Mouse (Mus musculus): ENCODE results near the gene Dctn2. TPM values are rescaled to one million over a fixed set of nuclear protein-coding genes. Genes with fewer than 3 reads are reported as not detected.

The Dctn2 gene
- total and polyA plus RNA-seq, 2 experiments = 71.3 to 132 TPM

DNA sequence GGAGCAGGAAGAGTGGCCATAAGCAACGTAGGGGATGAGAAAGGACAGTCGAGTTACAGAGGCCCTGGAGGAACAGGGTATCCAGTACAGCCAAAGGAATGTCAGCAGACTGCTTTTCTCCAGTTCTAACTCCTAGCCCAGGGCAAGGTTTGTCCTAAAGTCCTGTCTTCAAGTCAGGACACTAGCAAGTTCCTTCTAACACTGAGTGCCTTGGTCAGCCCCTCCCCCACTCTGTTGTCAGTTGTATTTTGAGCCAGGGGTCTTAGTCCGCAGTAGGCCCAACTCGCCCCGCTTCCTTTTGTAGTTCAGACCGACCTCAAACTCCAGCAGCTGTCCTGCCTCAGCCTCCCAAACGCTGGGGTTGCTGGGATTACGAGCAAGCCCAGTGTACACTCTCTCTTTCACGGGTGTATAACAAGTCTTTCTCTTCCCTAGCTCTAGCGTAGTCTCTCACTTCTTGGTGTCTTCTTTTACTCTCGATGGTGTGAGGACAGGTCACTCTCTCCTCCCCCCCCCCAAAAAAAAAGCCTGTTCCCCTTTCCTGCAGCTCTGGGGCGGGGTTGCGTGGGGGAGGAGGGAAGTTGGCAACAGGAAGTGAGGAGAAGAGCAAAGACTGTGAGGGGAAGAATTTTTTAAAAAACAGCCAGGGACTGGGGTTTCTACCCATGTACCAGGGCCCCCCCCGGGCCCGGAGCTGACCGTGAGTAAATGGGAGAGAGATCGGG, 57.1 kb downstream of the Dctn2 start:
- Histone ChIP-seq H3K27ac (replicated peaks; ENCODE audit: insufficient read depth, low read depth, low read length) (peak overlapping the region; percentile 64), H3K79me2 (ENCODE audit: control insufficient read depth, insufficient read depth, low read length) (0 out of 2 replicates have a peak, but pooled peaks cover 2% of the 10 kb centered on the region), H3K36me3 (ENCODE audit: control insufficient read depth, insufficient read depth, low read length) (no peaks in the 10 kb centered on the region), H3K9ac (ENCODE audit: low read depth, low read length) (peak overlapping the region; percentile 8; the same call in 1 of the 2 replicates), H3K27me3 (ENCODE audit: control insufficient read depth, insufficient read depth, low read length) (peaks cover 14% of the 10 kb centered on the region), H3K4me1 (ENCODE audit: control insufficient read depth, insufficient read depth, low read length) (peaks cover 7% of the 10 kb centered on the region; the same call in 1 of the 2 replicates), H3K4me3 (ENCODE audit: insufficient read depth, low read depth, low read length) (peak overlapping the region; percentile 37)
- DNase-seq (ENCODE audit: extremely low read depth, low read depth, low spot score) = no peak
- TF ChIP-seq CTCF (IDR thresholded peaks at IDR 0.05; ENCODE audit: low read depth, low read length) = no peak
- TF ChIP-seq POLR2A (IDR thresholded peaks at IDR 0.05; ENCODE audit: extremely low read depth, insufficient read depth, low read length) = no peak
- WGBS = 67% methylated on average over 17 of the region's 17 CpGs

DNA sequence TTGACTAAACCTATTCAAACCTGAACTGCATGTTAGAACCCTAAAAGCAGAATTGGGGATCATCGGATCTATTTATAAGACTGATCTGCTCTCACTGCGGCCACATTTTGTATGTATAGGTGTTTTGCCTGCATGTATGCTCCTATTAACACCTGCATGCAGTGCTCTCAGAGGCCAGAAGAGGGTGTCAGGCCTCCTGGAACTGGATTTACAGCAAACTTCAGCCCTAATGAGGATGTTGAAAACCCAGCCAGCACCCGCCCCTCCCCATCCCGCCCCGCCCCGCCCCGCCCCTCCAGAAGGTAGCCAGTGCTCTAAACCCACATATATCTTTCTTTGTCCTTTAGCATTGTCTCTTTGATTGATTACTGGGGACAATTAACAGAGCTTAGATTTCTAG, 58.3 kb downstream of the Dctn2 start:
- Histone ChIP-seq H3K36me3 (ENCODE audit: control insufficient read depth, insufficient read depth, low read length) (no peaks in the 10 kb centered on the region), H3K27me3 (ENCODE audit: control insufficient read depth, insufficient read depth, low read length) (peaks cover 14% of the 10 kb centered on the region), H3K4me1 (ENCODE audit: control insufficient read depth, insufficient read depth, low read length) (peaks cover 7% of the 10 kb centered on the region; the same call in 1 of the 2 replicates), H3K4me3 (ENCODE audit: insufficient read depth, low read depth, low read length) (no peak overlapping the region), H3K27ac (replicated peaks; ENCODE audit: insufficient read depth, low read depth, low read length) (no peak overlapping the region), H3K79me2 (ENCODE audit: control insufficient read depth, insufficient read depth, low read length) (0 out of 2 replicates have a peak, but pooled peaks cover 2% of the 10 kb centered on the region), H3K9ac (ENCODE audit: low read depth, low read length) (no peak overlapping the region)
- peak; percentile 63; the same call in 1 of the 2 replicates for TF ChIP-seq CTCF (IDR thresholded peaks at IDR 0.05; ENCODE audit: low read depth, low read length)
- no peak for TF ChIP-seq POLR2A (IDR thresholded peaks at IDR 0.05; ENCODE audit: extremely low read depth, insufficient read depth, low read length)
- 20% methylated on average over 7 of the region's 7 CpGs for WGBS
- peak; percentile 56 for DNase-seq (ENCODE audit: extremely low read depth, low read depth, low spot score)

DNA sequence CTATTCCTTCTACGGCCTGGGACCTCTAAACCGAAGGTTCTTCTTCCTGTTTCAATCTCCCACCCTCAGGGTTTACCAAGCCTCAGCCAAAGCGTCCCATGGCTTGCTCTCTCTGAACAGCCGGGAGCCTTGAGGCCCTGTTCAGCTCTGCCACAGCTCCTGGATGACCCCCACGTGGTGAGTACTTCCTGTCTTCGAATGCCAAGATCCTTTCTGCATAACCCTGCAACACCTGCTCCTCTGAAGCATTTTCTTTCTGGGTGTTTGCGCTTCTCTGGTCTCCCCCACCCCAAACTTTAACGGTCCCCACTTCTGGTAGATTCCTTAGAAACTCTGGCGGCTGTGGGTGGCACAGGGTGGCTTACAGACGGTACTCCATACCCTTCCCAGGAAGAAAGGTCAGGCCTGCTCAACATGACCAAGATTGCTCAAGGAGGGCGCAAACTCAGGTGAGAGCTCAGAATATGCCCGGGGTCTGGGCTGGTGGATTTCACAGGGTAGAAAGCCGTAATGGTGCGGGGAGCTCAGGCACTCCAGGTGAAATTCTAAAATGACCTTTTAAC, 59.4 kb downstream of the Dctn2 start:
- Histone ChIP-seq H3K9ac (ENCODE audit: low read depth, low read length) (no peak overlapping the region), H3K27me3 (ENCODE audit: control insufficient read depth, insufficient read depth, low read length) (peaks cover 14% of the 10 kb centered on the region), H3K4me1 (ENCODE audit: control insufficient read depth, insufficient read depth, low read length) (peaks cover 7% of the 10 kb centered on the region; the same call in 1 of the 2 replicates), H3K36me3 (ENCODE audit: control insufficient read depth, insufficient read depth, low read length) (no peaks in the 10 kb centered on the region), H3K4me3 (ENCODE audit: insufficient read depth, low read depth, low read length) (no peak overlapping the region), H3K27ac (replicated peaks; ENCODE audit: insufficient read depth, low read depth, low read length) (no peak overlapping the region), H3K79me2 (ENCODE audit: control insufficient read depth, insufficient read depth, low read length) (0 out of 2 replicates have a peak, but pooled peaks cover 2% of the 10 kb centered on the region)
- TF ChIP-seq CTCF (IDR thresholded peaks at IDR 0.05; ENCODE audit: low read depth, low read length) (no peak), POLR2A (IDR thresholded peaks at IDR 0.05; ENCODE audit: extremely low read depth, insufficient read depth, low read length) (no peak)
- DNase-seq (ENCODE audit: extremely low read depth, low read depth, low spot score) = no peak
- WGBS = 58% methylated on average over 14 of the region's 14 CpGs

DNA sequence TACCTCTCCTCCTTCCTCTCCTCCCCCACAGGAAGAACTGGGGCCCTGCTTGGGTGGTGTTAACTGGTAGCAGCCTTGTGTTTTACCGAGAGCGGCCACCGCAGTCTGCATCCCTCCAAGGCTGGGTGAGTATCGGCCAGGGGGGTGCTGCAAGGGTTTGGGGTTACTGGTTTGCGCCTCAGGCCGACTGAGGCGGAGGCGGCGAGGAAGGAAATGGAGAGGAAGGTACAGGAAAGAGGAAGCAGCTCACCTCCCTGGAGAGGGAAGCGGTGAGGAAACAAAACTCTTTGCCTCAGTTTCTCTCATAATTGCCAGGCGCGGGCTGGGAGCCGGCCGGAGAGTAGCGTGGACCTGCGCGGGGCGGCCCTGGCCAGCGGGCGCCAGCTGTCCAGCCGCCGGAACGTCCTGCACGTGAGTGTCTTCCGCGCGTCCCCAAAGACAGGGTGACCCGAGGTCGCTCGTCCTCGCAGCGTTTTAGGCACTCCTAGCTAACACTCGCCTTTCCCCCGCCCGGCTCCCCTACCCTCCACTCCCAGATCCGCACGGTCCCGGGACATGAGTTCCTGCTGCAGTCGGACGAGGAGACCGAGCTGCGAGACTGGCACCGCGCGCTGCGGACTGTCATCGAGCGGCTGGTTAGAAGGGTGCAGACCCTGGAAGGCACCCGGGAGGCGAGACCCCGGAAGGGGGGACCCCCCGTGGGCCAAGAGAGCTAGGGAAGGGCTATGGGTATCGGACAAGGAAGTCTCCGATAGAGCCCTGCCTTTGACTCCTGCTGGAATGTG, 60.0 kb downstream of the Dctn2 start:
- no peak for DNase-seq (ENCODE audit: extremely low read depth, low read depth, low spot score)
- WGBS = 7% methylated on average over 53 of the region's 54 CpGs

DNA sequence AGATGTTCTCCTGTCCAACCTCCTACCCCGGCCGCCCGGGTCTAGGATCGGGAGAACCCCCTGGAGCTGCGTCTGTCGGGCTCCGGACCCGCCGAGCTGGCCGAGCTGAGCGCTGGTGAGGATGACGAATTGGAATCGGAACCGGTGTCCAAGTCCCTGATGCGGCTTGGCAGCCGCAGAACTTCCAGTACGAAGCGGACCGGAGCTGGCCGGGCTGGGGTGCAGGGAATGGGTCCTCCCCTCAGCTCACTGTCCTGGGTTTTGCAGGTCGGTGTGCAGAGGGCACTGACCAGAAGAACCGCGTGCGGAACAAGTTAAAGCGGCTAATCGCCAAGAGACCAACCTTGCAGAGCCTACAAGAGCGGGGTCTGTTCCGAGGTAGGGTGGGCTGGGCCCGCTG, 60.7 kb downstream of the Dctn2 start:
- Histone ChIP-seq H3K9ac (ENCODE audit: low read depth, low read length) (peak overlapping the region; percentile 49; the same call in 1 of the 2 replicates), H3K4me1 (ENCODE audit: control insufficient read depth, insufficient read depth, low read length) (peaks cover 7% of the 10 kb centered on the region; the same call in 1 of the 2 replicates), H3K27ac (replicated peaks; ENCODE audit: insufficient read depth, low read depth, low read length) (no peak overlapping the region), H3K4me3 (ENCODE audit: insufficient read depth, low read depth, low read length) (peak overlapping the region; percentile 50; the same call in 1 of the 2 replicates), H3K79me2 (ENCODE audit: control insufficient read depth, insufficient read depth, low read length) (0 out of 2 replicates have a peak, but pooled peaks cover 2% of the 10 kb centered on the region), H3K27me3 (ENCODE audit: control insufficient read depth, insufficient read depth, low read length) (peaks cover 14% of the 10 kb centered on the region), H3K36me3 (ENCODE audit: control insufficient read depth, insufficient read depth, low read length) (no peaks in the 10 kb centered on the region)
- TF ChIP-seq CTCF (IDR thresholded peaks at IDR 0.05; ENCODE audit: low read depth, low read length) = no peak
- TF ChIP-seq POLR2A (IDR thresholded peaks at IDR 0.05; ENCODE audit: extremely low read depth, insufficient read depth, low read length) = no peak
- WGBS = 10% methylated on average over 29 of the region's 29 CpGs
- DNase-seq (ENCODE audit: extremely low read depth, low read depth, low spot score) = no peak

More for the DNA sequence above, 60.0 kb downstream of the Dctn2 start:
- H3K79me2 ChIP-seq (ENCODE audit: control insufficient read depth, insufficient read depth, low read length) = 0 out of 2 replicates have a peak, but pooled peaks cover 2% of the 10 kb centered on the region
- H3K4me1 ChIP-seq (ENCODE audit: control insufficient read depth, insufficient read depth, low read length) = peaks cover 7% of the 10 kb centered on the region; the same call in 1 of the 2 replicates
- peaks cover 14% of the 10 kb centered on the region for H3K27me3 ChIP-seq (ENCODE audit: control insufficient read depth, insufficient read depth, low read length)
- H3K4me3 ChIP-seq (ENCODE audit: insufficient read depth, low read depth, low read length) = peak overlapping the region; percentile 50
- no peak overlapping the region for H3K27ac ChIP-seq (replicated peaks; ENCODE audit: insufficient read depth, low read depth, low read length)
- TF ChIP-seq CTCF (IDR thresholded peaks at IDR 0.05; ENCODE audit: low read depth, low read length) (no peak), POLR2A (IDR thresholded peaks at IDR 0.05; ENCODE audit: extremely low read depth, insufficient read depth, low read length) (no peak)
- peak overlapping the region; percentile 49 for H3K9ac ChIP-seq (ENCODE audit: low read depth, low read length)
- H3K36me3 ChIP-seq (ENCODE audit: control insufficient read depth, insufficient read depth, low read length) = no peaks in the 10 kb centered on the region

Measured in liver, adult 2 months (tissue).